Comparison of ENCODE assay signal across 24 mouse cellular contexts in genomic region chr10:20036375-20036774, GRCm38 (mm10).
DNase-seq lines count a peak whose midpoint lies in the region; ATAC-seq and TF ChIP-seq lines count a peak whose summit lies in the region.
"Had no signal": no experiment of that assay in that cellular context is flagged by ENCODE, and none has a peak within 500 bp of the region (broad histone marks: within the 10 kb centered on the region; RNA-seq: fewer than 3 reads in every experiment).

No protein-coding gene starts in this region.

- in situ Hi-C loops in CH12.LX (cut with MboI; ENCODE audit: low pct_ligation_motif_present, low pct_unique_long_range_greater_than_20kb, low sequenced_read_pairs), result no loop called here

- H3K4me3 ChIP-seq in CH12.LX (replicated peaks in 1 of 3; ENCODE audit: low read depth in 2 of 3, low read length in 2 of 3, poor library complexity in 1 of 3) (no peak overlapping the region), macrophage (ENCODE audit: inconsistent target) (no peak overlapping the region)
- no peak overlapping the region for H3K4me3 ChIP-seq in bone marrow, adult 2 months (replicated peaks; ENCODE audit: control insufficient read depth, low read depth, low read length)
- H3K4me3 ChIP-seq in heart, adult 2 months, result no peak overlapping the region
- H3K4me3 ChIP-seq: embryonic facial prominence, embryonic 15.5 days; heart, embryonic 10.5 days; layer of hippocampus, adult 2 months; midbrain, embryonic 15.5 days; myocyte had no signal

- no peak for TF ChIP-seq EP300 in CH12.LX (IDR thresholded peaks at IDR 0.05; ENCODE audit: low read length)
- TF ChIP-seq EP300 in heart, adult 2 months (IDR thresholded peaks at IDR 0.05; ENCODE audit: insufficient read depth, low read depth, low read length), result no peak

- no peak for TF ChIP-seq RAD21 in CH12.LX (IDR thresholded peaks at IDR 0.05; ENCODE audit: low read depth, low read length)

- H3K9me3 ChIP-seq in CH12.LX (replicated peaks; ENCODE audit: low read length), result no peaks in the 10 kb centered on the region
- H3K9me3 ChIP-seq: embryonic facial prominence, embryonic 15.5 days; heart, embryonic 10.5 days; midbrain, embryonic 15.5 days had no signal

- H3K79me2 ChIP-seq in CH12.LX (replicated peaks; ENCODE audit: control insufficient read depth, extremely low read depth, insufficient read depth, poor library complexity, severe bottlenecking), result peaks cover 10% of the 10 kb centered on the region
- H3K79me2 ChIP-seq in macrophage (ENCODE audit: inconsistent target), result no peaks in the 10 kb centered on the region
- no peaks in the 10 kb centered on the region for H3K79me2 ChIP-seq in heart, adult 2 months (replicated peaks; ENCODE audit: control insufficient read depth, insufficient read depth, low read length)

- TF ChIP-seq CTCF in CH12.LX (conservative IDR thresholded peaks at IDR 0.05 in 1 of 2, IDR thresholded peaks at IDR 0.05 in 1 of 2; ENCODE audit: low read depth in 2 of 2, low read length in 2 of 2), result no peak
- no peak for TF ChIP-seq CTCF in bone marrow, adult 2 months (IDR thresholded peaks at IDR 0.05; ENCODE audit: control insufficient read depth, insufficient read depth, low read length)
- no peak for TF ChIP-seq CTCF in heart, adult 2 months (IDR thresholded peaks at IDR 0.05)

- H3K36me3 ChIP-seq in CH12.LX (replicated peaks in 1 of 2; ENCODE audit: control insufficient read depth in 1 of 2, insufficient read depth in 1 of 2, low read length in 1 of 2) (peaks cover 11 to 32% of the 10 kb centered on the region in 2 experiments), macrophage (ENCODE audit: inconsistent target) (no peaks in the 10 kb centered on the region)
- peaks cover 4% of the 10 kb centered on the region; the same call in 1 of the 2 replicates for H3K36me3 ChIP-seq in heart, adult 2 months (ENCODE audit: control insufficient read depth, insufficient read depth, low read length)
- H3K36me3 ChIP-seq: embryonic facial prominence, embryonic 15.5 days; midbrain, embryonic 15.5 days had no signal

- 0 out of 2 replicates have a peak, but pooled peaks have one; percentile 15 for ATAC-seq in neutrophil, adult 5-6 weeks (ENCODE audit: extremely low read depth, insufficient number of reproducible peaks, low FRiP score, poor library complexity, severe bottlenecking)
- ATAC-seq: forebrain, postnatal 0 days; hindbrain, embryonic 16.5 days; intestine, postnatal 0 days; midbrain, embryonic 15.5 days had no signal

- DNase-seq in CH12.LX (ENCODE audit: extremely low read depth), result no peak
- DNase-seq in urinary bladder, postnatal 36 days (ENCODE audit: low spot score in 2 of 2), result no peak
- DNase-seq in adrenal gland, adult (ENCODE audit: inconsistent age in 2 of 2, low spot score in 1 of 2), result no peak
- no peak for DNase-seq in heart, adult 2 months
- DNase-seq in gastrocnemius, adult 18-20 months (ENCODE audit: low spot score), result no peak
- DNase-seq: adrenal gland, postnatal 36 days; cerebellum, adult 8-10 months; forebrain, postnatal 0 days; gastrocnemius, postnatal 36 days; kidney, postnatal 25 days; lung, adult 18-20 months; lung, postnatal 10 days; right cerebral cortex, adult 18-20 months had no signal

- peak overlapping the region; percentile 78; the same call in 1 of the 2 replicates for H3K9ac ChIP-seq in CH12.LX (ENCODE audit: insufficient read depth, low read depth)
- no peak overlapping the region for H3K9ac ChIP-seq in heart, adult 2 months (ENCODE audit: low read depth, low read length)
- H3K9ac ChIP-seq: embryonic facial prominence, embryonic 15.5 days; forebrain, postnatal 0 days; midbrain, embryonic 15.5 days had no signal

- H3K4me1 ChIP-seq in CH12.LX (ENCODE audit: control insufficient read depth in 1 of 2, insufficient read depth in 2 of 2), result peaks cover 6 to 54% of the 10 kb centered on the region in 2 experiments
- peaks cover 5% of the 10 kb centered on the region for H3K4me1 ChIP-seq in bone marrow, adult 2 months (ENCODE audit: control insufficient read depth, insufficient read depth, low read length)
- H3K4me1 ChIP-seq in heart, adult 2 months (ENCODE audit: control insufficient read depth, insufficient read depth, low read length), result peaks cover 5% of the 10 kb centered on the region
- H3K4me1 ChIP-seq: embryonic facial prominence, embryonic 15.5 days; heart, embryonic 10.5 days; midbrain, embryonic 15.5 days had no signal

- H3K27me3 ChIP-seq in CH12.LX (replicated peaks), result no peaks in the 10 kb centered on the region
- no peaks in the 10 kb centered on the region for H3K27me3 ChIP-seq in heart, adult 2 months (ENCODE audit: control insufficient read depth, insufficient read depth, low read length)
- H3K27me3 ChIP-seq: embryonic facial prominence, embryonic 15.5 days; midbrain, embryonic 15.5 days had no signal

- no peak for TF ChIP-seq POLR2A in CH12.LX (IDR thresholded peaks at IDR 0.05; ENCODE audit: low read depth, low read length)
- TF ChIP-seq POLR2A in bone marrow, adult 2 months (IDR thresholded peaks at IDR 0.05; ENCODE audit: borderline replicate concordance, control insufficient read depth, low read depth, low read length), result no peak
- TF ChIP-seq POLR2A in heart, adult 2 months (IDR thresholded peaks at IDR 0.05; ENCODE audit: insufficient read depth, low read depth, low read length), result no peak

- 21% methylated on average over 2 of the region's 2 CpGs for WGBS in bone marrow, adult 2 months
- 34% methylated on average over 2 of the region's 2 CpGs for WGBS in macrophage (ENCODE audit: missing documents)
- 70% methylated on average over 2 of the region's 2 CpGs for WGBS in heart, adult 2 months

- dilution Hi-C loops in CH12.LX (cut with MboI; ENCODE audit: extremely low pct_ligation_motif_present, extremely low pct_unique_long_range_greater_than_20kb, low sequenced_read_pairs), result no loop called here

- intact Hi-C loops in heart, adult 2 months (cut with DNase I), result no loop called here

- peak overlapping the region; percentile 39; the same call in 1 of the 2 replicates for H3K4me2 ChIP-seq in CH12.LX (ENCODE audit: insufficient read depth, low read depth, poor library complexity, severe bottlenecking)
- H3K4me2 ChIP-seq: embryonic facial prominence, embryonic 15.5 days; liver, embryonic 11.5 days; midbrain, embryonic 15.5 days had no signal

- H3K27ac ChIP-seq in CH12.LX (ENCODE audit: insufficient read depth, low read depth), result peak overlapping the region; percentile 66
- peak overlapping the region; percentile 39; the same call in 1 of the 2 replicates for H3K27ac ChIP-seq in bone marrow, adult 2 months (ENCODE audit: control insufficient read depth, insufficient read depth, low read depth, low read length, poor library complexity)
- peak overlapping the region; percentile 57 for H3K27ac ChIP-seq in macrophage
- no peak overlapping the region for H3K27ac ChIP-seq in heart, adult 2 months
- H3K27ac ChIP-seq: embryonic facial prominence, embryonic 15.5 days; heart, embryonic 10.5 days; layer of hippocampus, adult 2 months; midbrain, embryonic 15.5 days had no signal

TF ChIP-seq in CH12.LX, 34 proteins besides CTCF, POLR2A, EP300 and RAD21:
- TF ChIP-seq IRF4 (IDR thresholded peaks at IDR 0.05; ENCODE audit: low read depth, low read length), result no peak
- no peak for TF ChIP-seq JUN (IDR thresholded peaks at IDR 0.05; ENCODE audit: insufficient read depth, low read depth, low read length)
- TF ChIP-seq NRF1 (IDR thresholded peaks at IDR 0.05; ENCODE audit: low read depth, low read length), result no peak
- no peak for TF ChIP-seq KAT2A (IDR thresholded peaks at IDR 0.05; ENCODE audit: insufficient replicate concordance, low read length)
- TF ChIP-seq POLR2AphosphoS2 (IDR thresholded peaks at IDR 0.05; ENCODE audit: low read depth, low read length), result no peak
- TF ChIP-seq JUND (conservative IDR thresholded peaks at IDR 0.05; ENCODE audit: low read depth, low read length), result no peak
- TF ChIP-seq MAZ (IDR thresholded peaks at IDR 0.05; ENCODE audit: low read depth, low read length), result no peak
- no peak for TF ChIP-seq MAX (IDR thresholded peaks at IDR 0.05; ENCODE audit: low read length)
- TF ChIP-seq SMC3 (IDR thresholded peaks at IDR 0.05; ENCODE audit: low read depth, low read length), result no peak
- TF ChIP-seq BHLHE40 (IDR thresholded peaks at IDR 0.05; ENCODE audit: low read depth, low read length), result no peak
- no peak for TF ChIP-seq GABPA (IDR thresholded peaks at IDR 0.05; ENCODE audit: insufficient replicate concordance, low read depth, low read length)
- TF ChIP-seq MEF2A (IDR thresholded peaks at IDR 0.05; ENCODE audit: borderline replicate concordance, low read depth, low read length), result no peak
- TF ChIP-seq ZKSCAN1 (IDR thresholded peaks at IDR 0.05; ENCODE audit: borderline replicate concordance, low read depth, low read length), result no peak
- no peak for TF ChIP-seq USF1 (IDR thresholded peaks at IDR 0.05; ENCODE audit: low read depth, low read length)
- no peak for TF ChIP-seq MXI1 (IDR thresholded peaks at IDR 0.05; ENCODE audit: low read depth, low read length)
- TF ChIP-seq MYC (IDR thresholded peaks at IDR 0.05; ENCODE audit: low read depth, low read length), result no peak
- no peak for TF ChIP-seq HCFC1 (IDR thresholded peaks at IDR 0.05; ENCODE audit: low read depth, low read length)
- no peak for TF ChIP-seq TCF12 (IDR thresholded peaks at IDR 0.05; ENCODE audit: low read depth, low read length)
- no peak for TF ChIP-seq CHD2 (IDR thresholded peaks at IDR 0.05; ENCODE audit: low read length)
